Mouse (Mus musculus) embryonic fibroblast, embryonic 13.5 days (primary cell): ENCODE data around the gene RPS10-NUDT3. TPM values are rescaled to one million over a fixed set of nuclear protein-coding genes. Genes with fewer than 3 reads are reported as not detected.

Experiments used
- H3K27ac ChIP-seq: 2 replicates; pipeline ENCODE4 v1.5.1; 2012; ENCODE audit warnings: low read length, control low read depth, inconsistent platforms; ENCODE audit not compliant: insufficient read depth
- H3K4me1 ChIP-seq: 2 replicates; pipeline ENCODE4 v1.6.1; 2011; ENCODE audit warnings: low read length; ENCODE audit not compliant: control insufficient read depth, insufficient read depth
- H3K4me3 ChIP-seq: 2 replicates; pipeline ENCODE4 v1.5.1; 2011; ENCODE audit warnings: mild to moderate bottlenecking, control low read depth, low read length; ENCODE audit not compliant: insufficient read depth
- CTCF ChIP-seq: IDR thresholded peaks from 2 replicates; pipeline ENCODE4 v1.5.1; 2011; ENCODE audit warnings: mild to moderate bottlenecking, control low read depth, low read length, moderate library complexity, borderline replicate concordance; ENCODE audit not compliant: insufficient read depth
- POLR2A ChIP-seq: IDR thresholded peaks from 2 replicates; pipeline ENCODE4 v1.6.1; 2011; ENCODE audit warnings: low read depth, mild to moderate bottlenecking, control low read depth, low read length, moderate library complexity
- polyA plus RNA-seq: library from polyadenylated mRNA; stranded (reverse); fragments of >200 nt; gene quantifications from 2 replicates; pipeline ENCODE4 v1.2.4, GENCODE M21; 2011; ENCODE audit warnings: low read depth; ENCODE audit not compliant: missing spikeins, insufficient read length

RPS10-NUDT3 gene
- polyA plus RNA-seq, 1 experiment, result not detected

GRCm38 (mm10) chr17:27610679-27611518 is 24.1 kb downstream of the RPS10-NUDT3 start:
- TF ChIP-seq CTCF, result no peak
- no peak for TF ChIP-seq POLR2A
- Histone ChIP-seq H3K27ac (no peak overlapping the region), H3K4me1 (peaks cover 12% of the 10 kb centered on the region; the same call in 1 of the 2 replicates), H3K4me3 (no peak overlapping the region)

GRCm38 (mm10) chr17:27609576-27609975 is 25.4 kb downstream of the RPS10-NUDT3 start:
- Histone ChIP-seq H3K27ac (no peak overlapping the region), H3K4me1 (peaks cover 12% of the 10 kb centered on the region; the same call in 1 of the 2 replicates), H3K4me3 (no peak overlapping the region)
- TF ChIP-seq POLR2A (no peak), CTCF (no peak)

GRCm38 (mm10) chr17:27603522-27604234 is 31.3 kb downstream of the RPS10-NUDT3 start:
- no peak overlapping the region for H3K4me3 ChIP-seq
- no peak for TF ChIP-seq POLR2A
- no peak for TF ChIP-seq CTCF
- no peak overlapping the region for H3K27ac ChIP-seq

GRCm38 (mm10) chr17:27603036-27603435 is 32.0 kb downstream of the RPS10-NUDT3 start:
- no peak overlapping the region for H3K27ac ChIP-seq
- TF ChIP-seq POLR2A (no peak), CTCF (no peak)
- H3K4me1 ChIP-seq, result no peaks in the 10 kb centered on the region
- no peak overlapping the region for H3K4me3 ChIP-seq

More at GRCm38 (mm10) chr17:27603522-27604234, 31.3 kb downstream of the RPS10-NUDT3 start:
- no peaks in the 10 kb centered on the region for H3K4me1 ChIP-seq

- no peak for TF ChIP-seq POLR2A
- no peak for TF ChIP-seq CTCF
- no peak overlapping the region for H3K27ac ChIP-seq
- H3K4me1 ChIP-seq, result no peaks in the 10 kb centered on the region
- no peak overlapping the region for H3K4me3 ChIP-seq
These were observed 34.2 kb downstream of the RPS10-NUDT3 start for GRCm38 (mm10) chr17:27600869-27601268.

GRCm38 (mm10) chr17:27600286-27600685 is 34.7 kb downstream of the RPS10-NUDT3 start:
- TF ChIP-seq POLR2A, result no peak
- no peak for TF ChIP-seq CTCF
- no peak overlapping the region for H3K27ac ChIP-seq

GRCm38 (mm10) chr17:27596376-27597190 is 38.4 kb downstream of the RPS10-NUDT3 start:
- Histone ChIP-seq H3K4me3 (no peak overlapping the region), H3K27ac (no peak overlapping the region), H3K4me1 (no peaks in the 10 kb centered on the region)
- TF ChIP-seq CTCF (no peak), POLR2A (no peak)

More at GRCm38 (mm10) chr17:27600286-27600685, 34.7 kb downstream of the RPS10-NUDT3 start:
- H3K4me1 ChIP-seq, result no peaks in the 10 kb centered on the region
- no peak overlapping the region for H3K4me3 ChIP-seq

GRCm38 (mm10) chr17:27595659-27596375 is 39.2 kb downstream of the RPS10-NUDT3 start:
- no peak overlapping the region for H3K4me3 ChIP-seq
- H3K27ac ChIP-seq, result no peak overlapping the region
- H3K4me1 ChIP-seq, result no peaks in the 10 kb centered on the region
- TF ChIP-seq CTCF (no peak), POLR2A (no peak)

- no peaks in the 10 kb centered on the region for H3K4me1 ChIP-seq
- no peak overlapping the region for H3K27ac ChIP-seq
- TF ChIP-seq POLR2A (no peak), CTCF (no peak)
- no peak overlapping the region for H3K4me3 ChIP-seq
These were observed 42.5 kb downstream of the RPS10-NUDT3 start for GRCm38 (mm10) chr17:27592565-27592910.
